Mouse (Mus musculus) left cerebral cortex, adult 18-20 months (tissue): ENCODE data around the gene Lrtm2. TPM values are rescaled to one million over a fixed set of nuclear protein-coding genes. Genes with fewer than 3 reads are reported as not detected.

Experiments used
- DNase-seq, 2 experiments: peaks; one replicate each; pipeline ENCODE4 v3.0.0; 2021 to 2022; ENCODE audit warnings: low spot score in 2 of 2, mixed read lengths in 1 of 2
- total RNA-seq, 2 experiments: library from RNA; stranded (reverse); gene quantifications; 2 replicates each; pipeline ENCODE4 v1.2.3; 2021

The Lrtm2 gene
- total RNA-seq, 2 experiments from 2014 or later = 68.4 to 71.3 TPM

GRCm38 (mm10) chr6:119337287-119337686, 6.7 kb upstream of the Lrtm2 start:
- DNase-seq = no peak

DNA sequence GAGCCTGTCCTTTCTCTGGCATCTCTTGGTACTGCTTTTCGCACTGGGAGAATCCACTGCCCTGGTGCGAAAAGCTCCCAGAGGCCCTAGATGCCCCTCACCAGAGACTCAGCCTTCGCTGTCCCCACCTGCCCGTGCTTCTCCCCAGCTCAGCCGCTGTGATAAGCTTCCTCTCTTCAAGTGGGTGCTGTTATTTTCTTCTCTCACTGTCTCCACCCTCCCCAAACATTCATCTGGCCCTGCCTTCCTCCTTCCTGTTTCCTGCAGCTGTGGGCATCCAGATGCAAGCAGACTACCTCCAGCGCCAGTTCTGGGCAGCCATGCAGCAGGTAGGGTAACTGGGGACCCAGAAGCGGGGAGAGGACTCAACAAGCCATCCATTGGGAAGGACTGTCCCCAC, 5.6 kb upstream of the Lrtm2 start:
- no peak for DNase-seq

- no peak for DNase-seq
Measured at GRCm38 (mm10) chr6:119333831-119334230, 3.3 kb upstream of the Lrtm2 start.

GRCm38 (mm10) chr6:119333202-119333601, 2.6 kb upstream of the Lrtm2 start:
- DNase-seq = no peak

DNA sequence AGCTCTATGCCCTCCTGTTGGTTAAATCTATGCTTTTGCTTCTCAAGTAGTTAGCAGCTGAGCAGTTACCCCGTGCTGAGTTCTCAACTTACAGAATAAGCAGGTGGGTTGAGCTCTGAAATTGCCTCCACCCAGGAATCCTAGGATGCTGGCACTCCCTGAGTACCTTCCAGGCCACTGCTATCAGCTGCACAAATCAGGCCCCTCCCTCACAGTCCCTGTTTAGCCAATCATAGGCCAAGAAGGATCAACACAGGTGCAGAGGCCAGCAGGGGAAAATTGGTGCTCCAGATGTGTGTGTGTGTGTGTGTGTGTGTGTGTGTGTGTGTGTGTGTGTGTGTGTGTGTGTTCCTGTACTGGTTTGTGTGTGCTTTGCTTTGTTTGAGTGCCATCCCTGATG, 1.5 kb upstream of the Lrtm2 start:
- DNase-seq = no peak

- peak in 1 of 2 experiments; percentile 55 for DNase-seq
Measured at GRCm38 (mm10) chr6:119329936-119330335, 630 bp downstream of the Lrtm2 start.

DNA sequence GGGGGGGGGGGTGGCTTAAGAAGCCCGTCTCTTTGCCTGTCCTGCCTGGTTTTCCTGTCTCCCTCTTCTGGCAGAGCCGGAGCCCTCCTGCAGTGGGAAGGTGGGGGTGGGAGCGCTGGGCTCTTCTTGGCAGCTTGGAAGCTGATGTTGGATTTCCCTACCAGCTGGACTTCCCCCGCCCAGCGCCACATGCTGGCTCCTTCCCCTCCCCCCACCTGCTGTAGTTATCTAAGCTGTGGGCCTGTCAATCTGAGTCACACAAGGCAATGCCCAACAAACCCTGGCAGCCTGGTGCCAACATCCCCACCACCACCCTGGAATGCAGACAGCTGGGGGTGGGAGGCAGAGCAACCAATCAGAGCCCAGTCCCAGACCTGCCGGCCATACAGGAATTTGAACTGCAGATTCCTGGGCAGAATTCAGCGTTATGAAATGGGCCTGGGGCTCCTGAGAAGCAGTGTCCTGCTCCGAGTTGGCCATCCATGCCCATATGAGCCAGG, 1.3 kb downstream of the Lrtm2 start:
- peak; percentile 89 to 91 for DNase-seq

GRCm38 (mm10) chr6:119328521-119329115, 1.9 kb downstream of the Lrtm2 start:
- peak in 1 of 2 experiments; percentile 54 for DNase-seq

DNA sequence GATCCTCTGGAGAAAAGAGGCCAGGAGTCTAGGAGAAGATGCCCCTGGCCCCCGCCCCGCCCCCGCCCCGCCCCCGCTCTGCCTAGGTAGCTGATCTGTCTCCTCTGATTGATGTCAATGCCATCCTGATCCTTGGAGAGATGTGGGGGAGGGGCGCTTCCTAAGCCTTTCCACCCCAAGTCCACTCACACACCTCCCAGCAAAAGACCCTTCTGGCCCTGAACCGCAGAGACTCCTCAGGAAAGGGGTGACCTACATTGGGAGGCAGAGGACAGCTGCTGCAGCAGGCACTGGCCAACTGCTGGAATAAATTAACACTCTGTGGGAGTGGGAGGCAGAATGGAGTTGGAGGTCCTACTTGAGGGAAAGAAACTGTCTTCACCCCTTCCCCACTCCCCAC, 4.0 kb downstream of the Lrtm2 start:
- DNase-seq = no peak

- no peak for DNase-seq
Measured at GRCm38 (mm10) chr6:119325978-119326377, 4.6 kb downstream of the Lrtm2 start.

- no peak for DNase-seq
Measured at GRCm38 (mm10) chr6:119324776-119325175, 5.8 kb downstream of the Lrtm2 start.

DNA sequence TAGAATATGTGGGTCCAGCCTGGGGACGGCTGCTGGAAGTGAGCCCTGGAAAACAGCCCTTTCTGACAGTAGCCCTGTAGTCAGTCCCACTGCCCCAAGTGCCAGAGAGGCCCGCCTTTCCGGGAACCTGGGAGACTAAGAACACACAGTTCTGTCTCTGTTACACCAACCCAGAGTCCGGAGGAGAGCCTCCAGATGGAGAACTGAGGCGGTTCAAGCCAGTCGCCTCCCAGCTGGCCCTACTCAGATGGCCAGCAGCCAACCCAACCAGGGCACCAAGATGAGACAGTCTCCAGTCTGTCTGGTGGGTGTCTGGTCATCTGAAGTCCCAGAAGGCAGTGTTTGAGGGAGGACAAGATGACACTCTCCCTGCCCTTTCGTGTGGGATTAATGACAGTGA, 8.8 kb downstream of the Lrtm2 start:
- DNase-seq = peak in 1 of 2 experiments; percentile 48

GRCm38 (mm10) chr6:119320481-119320880, 10.1 kb downstream of the Lrtm2 start:
- no peak for DNase-seq

GRCm38 (mm10) chr6:119319358-119319757, 11.2 kb downstream of the Lrtm2 start:
- no peak for DNase-seq

GRCm38 (mm10) chr6:119318732-119319131, 11.8 kb downstream of the Lrtm2 start:
- no peak for DNase-seq

DNA sequence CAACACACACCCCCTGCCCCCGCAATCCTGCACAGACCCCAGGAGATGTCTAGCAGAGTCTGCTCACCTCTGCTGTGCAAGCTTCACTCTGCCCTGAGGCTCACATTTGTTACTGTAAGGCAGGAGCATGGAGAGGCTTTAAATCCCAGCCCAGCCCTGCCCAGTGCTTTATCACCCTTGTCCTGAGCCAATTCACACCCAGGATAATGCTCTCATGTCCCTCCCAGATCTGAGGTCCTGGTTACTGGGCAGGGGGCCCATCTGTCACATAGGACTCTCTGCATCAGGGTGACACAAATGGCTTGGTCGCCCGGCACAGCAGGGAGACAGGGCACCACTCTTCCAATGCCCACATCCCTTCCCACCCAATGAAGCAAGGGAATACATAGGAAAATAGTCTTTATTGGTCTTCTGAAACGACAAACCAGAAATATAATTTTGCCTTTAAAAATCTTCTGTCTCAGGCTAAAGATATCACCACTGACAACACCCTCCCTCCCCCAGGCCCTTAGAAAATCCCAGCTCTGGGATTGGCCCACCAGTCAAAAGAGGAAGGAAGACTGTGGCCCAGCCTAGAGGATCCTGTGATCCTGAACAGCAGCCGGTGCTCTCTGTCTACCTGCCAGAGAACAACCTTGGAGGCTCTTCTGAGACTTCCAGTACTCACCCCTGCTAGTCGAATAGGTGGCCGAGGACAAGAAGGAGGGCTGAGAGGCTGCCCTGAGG, 15.7 kb downstream of the Lrtm2 start:
- DNase-seq = peak in 1 of 2 experiments; percentile 41

DNA sequence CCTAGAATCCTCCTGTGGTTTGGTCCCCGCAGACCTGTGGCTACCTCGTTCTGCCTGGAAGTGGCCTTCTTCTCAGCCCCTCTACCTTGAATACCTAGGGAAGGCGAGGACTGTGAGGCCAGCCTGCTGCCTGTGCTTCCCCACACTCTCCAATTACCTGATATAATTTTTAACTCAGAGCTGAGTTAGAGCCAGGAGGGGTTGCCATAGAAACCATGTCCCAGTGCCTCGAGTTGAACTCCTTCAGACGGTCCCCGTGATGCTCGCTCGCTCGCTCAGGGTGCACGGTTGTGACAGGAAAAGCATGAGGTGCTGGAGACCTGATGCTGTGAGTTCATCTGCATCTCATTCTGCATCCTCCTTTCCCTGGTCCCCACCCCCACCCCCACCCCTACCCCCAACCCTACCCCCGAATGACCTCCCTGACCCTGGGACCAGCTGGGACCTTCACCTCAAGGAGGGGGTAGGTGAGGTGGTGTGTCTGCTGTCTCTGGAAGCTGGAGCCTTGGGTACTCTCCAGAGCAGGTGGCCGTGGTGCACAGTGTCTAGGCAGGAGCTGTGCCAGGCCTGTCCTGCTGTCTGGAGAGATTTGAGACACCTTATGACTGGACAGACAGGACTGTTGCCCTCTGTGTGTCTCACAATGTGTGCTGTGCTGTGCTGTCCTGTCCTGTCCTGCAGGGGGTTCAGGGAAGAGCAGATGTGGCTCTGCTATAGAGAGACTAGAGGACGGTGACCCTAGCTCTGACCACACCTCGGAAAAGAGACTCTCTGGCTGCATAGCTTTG, 16.8 kb downstream of the Lrtm2 start:
- DNase-seq = peak in 1 of 2 experiments; percentile 36

- DNase-seq = no peak
Measured at GRCm38 (mm10) chr6:119313096-119313495, 17.5 kb downstream of the Lrtm2 start.

GRCm38 (mm10) chr6:119312381-119312780, 18.2 kb downstream of the Lrtm2 start:
- no peak for DNase-seq

DNA sequence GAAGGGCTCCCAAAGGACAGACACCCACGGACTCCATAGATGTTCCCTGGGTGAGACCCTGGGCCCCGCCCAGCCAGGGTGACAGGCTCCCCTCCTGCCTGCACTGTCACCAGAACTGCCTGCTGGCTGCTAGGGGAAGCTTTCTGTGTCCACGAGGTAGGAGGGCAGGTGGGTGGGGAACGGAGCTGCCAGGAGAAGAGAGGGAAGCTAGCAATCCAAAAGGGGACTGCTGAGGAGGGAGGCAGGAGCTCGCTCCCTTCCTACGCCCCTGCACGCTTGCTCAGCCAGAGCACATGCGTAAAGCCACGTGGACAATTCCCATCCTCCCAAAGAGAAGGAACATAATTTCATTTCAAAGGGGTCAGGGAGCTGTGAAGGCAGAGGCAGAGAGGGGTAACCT, 20.4 kb downstream of the Lrtm2 start:
- DNase-seq = peak; percentile 77 to 85

DNA sequence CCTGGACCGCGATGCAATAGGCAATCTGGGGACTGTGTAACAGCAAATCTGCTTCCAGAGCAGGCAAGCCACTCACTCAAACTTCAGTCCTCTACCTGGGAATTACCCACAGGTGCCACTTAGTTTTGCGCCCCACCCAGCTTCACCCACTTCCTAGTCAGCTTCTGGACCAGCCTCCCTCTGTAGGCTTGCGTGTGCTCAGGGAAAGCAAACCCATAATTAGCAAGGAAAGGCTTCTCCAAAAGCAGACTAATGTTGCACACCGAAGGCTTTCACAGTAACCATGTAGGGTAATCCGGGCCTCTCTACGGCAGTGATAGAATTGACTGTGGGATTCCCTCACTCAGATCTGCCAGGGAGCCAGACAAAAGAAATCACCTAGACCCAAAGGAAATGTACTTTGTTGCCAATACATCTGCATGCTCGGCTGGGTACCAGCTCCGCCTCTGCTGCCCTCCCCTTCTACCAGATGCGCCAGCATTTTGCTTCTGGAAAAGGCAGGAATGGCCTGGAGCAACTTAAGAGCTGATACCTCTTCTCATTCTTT, 22.6 kb downstream of the Lrtm2 start:
- no peak for DNase-seq

DNA sequence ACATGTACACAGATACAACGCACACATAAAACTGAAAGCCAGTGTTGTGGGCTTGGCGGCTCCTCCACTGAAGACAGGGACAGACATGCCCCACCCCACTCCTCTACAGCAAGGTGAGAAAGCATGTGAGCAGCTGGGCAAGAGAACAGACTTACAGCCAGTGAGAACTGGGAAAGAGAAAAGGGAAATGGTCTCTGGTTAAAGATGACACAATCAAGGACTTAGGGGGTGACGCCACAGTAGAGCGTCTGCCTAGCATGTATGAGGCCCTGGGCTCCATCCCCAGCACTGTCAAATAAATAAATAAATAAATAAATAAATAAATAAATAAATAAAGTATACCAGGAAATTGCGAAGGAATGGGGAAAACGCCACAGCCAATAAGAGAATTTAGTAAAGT, 27.2 kb downstream of the Lrtm2 start:
- DNase-seq = no peak
